ENCODE assay signal across 8 mouse cellular contexts in genomic region chr5:44414441-44414840, GRCm38 (mm10).
DNase-seq lines count a peak whose midpoint lies in the region.

No protein-coding gene starts in this region.

- intact Hi-C loops in left cerebral cortex, postnatal 4 days (cut with DNase I), result no loop called here

- peak; percentile 22 for DNase-seq in adrenal gland, adult 2 months
- DNase-seq in adrenal gland, postnatal 4 days (ENCODE audit: low spot score in 2 of 2), result no peak
- peak; percentile 94 for DNase-seq in brain, adult 2 months (ENCODE audit: low read depth, low spot score)
- DNase-seq in frontal cortex, adult 2 months (ENCODE audit: extremely low spot score in 1 of 2, low spot score in 1 of 2), result peak; percentile 85 to 93
- DNase-seq in kidney, adult 9 months, result peak; percentile 6
- DNase-seq in left cerebral cortex, postnatal 4 days, result peak; percentile 80
- DNase-seq in right cerebral cortex, postnatal 36 days (ENCODE audit: low spot score in 2 of 2), result peak; percentile 84 to 86
- no peak for DNase-seq in natural killer cell, adult 2 months (ENCODE audit: low spot score in 2 of 2)

Comparison
In these comparisons a context has a peak if more than half of its experiments do, and no peak if none do; other contexts are left out.
1. DNase-seq: peak in adrenal gland, adult 2 months (single experiment), brain, adult 2 months (single experiment), frontal cortex, adult 2 months (2 of 2), kidney, adult 9 months (single experiment), left cerebral cortex, postnatal 4 days (single experiment) and right cerebral cortex, postnatal 36 days (2 of 2); none in adrenal gland, postnatal 4 days (0 of 2) and natural killer cell, adult 2 months (0 of 2).